Mouse (Mus musculus) kidney, postnatal 14 days (tissue): Measurements from ENCODE around the gene Kalrn.

Experiments
- DNase-seq: peaks from one replicate; pipeline ENCODE4 v3.0.0; 2022; ENCODE audit warnings: mixed read lengths

Kalrn gene

GRCm38 (mm10) chr16:34414581-34414980 is 158.8 kb downstream of the Kalrn start:
- peak; percentile 15 for DNase-seq

- peak; percentile 47 for DNase-seq
Observed at GRCm38 (mm10) chr16:34413868-34414333, 159.4 kb downstream of the Kalrn start.

- DNase-seq = no peak
Observed at GRCm38 (mm10) chr16:34407036-34407435, 166.3 kb downstream of the Kalrn start.

GRCm38 (mm10) chr16:34405094-34405493 is 168.2 kb downstream of the Kalrn start:
- no peak for DNase-seq

GRCm38 (mm10) chr16:34401216-34401615 is 172.1 kb downstream of the Kalrn start:
- DNase-seq = no peak

- DNase-seq = peak; percentile 63
Observed at GRCm38 (mm10) chr16:34400102-34400728, 173.1 kb downstream of the Kalrn start.

- peak; percentile 28 for DNase-seq
Observed at GRCm38 (mm10) chr16:34395221-34395811, 178.0 kb downstream of the Kalrn start.

- DNase-seq = peak; percentile 6
Observed at GRCm38 (mm10) chr16:34389520-34390271, 183.6 kb downstream of the Kalrn start.

GRCm38 (mm10) chr16:34388871-34389270 is 184.5 kb downstream of the Kalrn start:
- no peak for DNase-seq

- DNase-seq = peak; percentile 8
Observed at GRCm38 (mm10) chr16:34385065-34385464, 188.3 kb downstream of the Kalrn start.

- no peak for DNase-seq
Observed at GRCm38 (mm10) chr16:34382992-34383391, 190.3 kb downstream of the Kalrn start.

- DNase-seq = peak; percentile 25
Observed at GRCm38 (mm10) chr16:34376166-34376857, 197.0 kb downstream of the Kalrn start.

GRCm38 (mm10) chr16:34373519-34373918 is 199.8 kb downstream of the Kalrn start:
- no peak for DNase-seq

GRCm38 (mm10) chr16:34372103-34372741 is 201.1 kb downstream of the Kalrn start:
- DNase-seq = peak; percentile 64

GRCm38 (mm10) chr16:34359206-34359605 is 214.1 kb downstream of the Kalrn start:
- DNase-seq = peak; percentile 17

- DNase-seq = no peak
Observed at GRCm38 (mm10) chr16:34355547-34355946, 217.8 kb downstream of the Kalrn start.

GRCm38 (mm10) chr16:34354042-34354441 is 219.3 kb downstream of the Kalrn start:
- no peak for DNase-seq

GRCm38 (mm10) chr16:34352747-34353146 is 220.6 kb downstream of the Kalrn start:
- peak; percentile 63 for DNase-seq

GRCm38 (mm10) chr16:34351575-34352150 is 221.7 kb downstream of the Kalrn start:
- no peak for DNase-seq

- peak; percentile 81 for DNase-seq
Observed at GRCm38 (mm10) chr16:34347574-34347973, 225.8 kb downstream of the Kalrn start.

- no peak for DNase-seq
Observed at GRCm38 (mm10) chr16:34344895-34345876, 228.1 kb downstream of the Kalrn start.
